In genomic region chr1:156302911-156303749, GRCm38 (mm10) we compare ENCODE assay signal across 8 mouse cellular contexts. TPM values are rescaled to one million over a fixed set of nuclear protein-coding genes. Genes with fewer than 3 reads are reported as not detected.
A peak's percentile ranks its signal among the peaks of the same experiment; 100 is the strongest.
DNase-seq lines count a peak whose midpoint lies in the region; ATAC-seq lines count a peak whose summit lies in the region.

TSS of gene Tdrd5 (minus strand) at chr1:156303664.

- peak within 1 kb of the TSS; percentile 63 for H3K9ac ChIP-seq in hindbrain, embryonic 12.5 days
- H3K9ac ChIP-seq in midbrain, embryonic 11.5 days (ENCODE audit: low read length), result peak within 1 kb of the TSS; percentile 53
- peak within 1 kb of the TSS; percentile 63 for H3K9ac ChIP-seq in stomach, embryonic 16.5 days (ENCODE audit: low read length)

- peak within 1 kb of the TSS; percentile 97 for H3K4me2 ChIP-seq in hindbrain, embryonic 12.5 days (replicated peaks)
- peak within 1 kb of the TSS; percentile 99 for H3K4me2 ChIP-seq in midbrain, embryonic 11.5 days
- H3K4me2 ChIP-seq in stomach, embryonic 16.5 days (ENCODE audit: low read depth, low read length), result peak within 1 kb of the TSS; percentile 99

- H3K4me1 ChIP-seq in hindbrain, embryonic 12.5 days, result no peaks in the 10 kb centered on the region
- H3K4me1 ChIP-seq in midbrain, embryonic 11.5 days (ENCODE audit: control insufficient read depth, insufficient read depth, low read length), result no peaks in the 10 kb centered on the region
- H3K4me1 ChIP-seq in stomach, embryonic 16.5 days (ENCODE audit: control insufficient read depth, insufficient read depth, low read length), result 0 out of 2 replicates have a peak, but pooled peaks cover 2% of the 10 kb centered on the region

- ATAC-seq in hindbrain, embryonic 12.5 days (ENCODE audit: low FRiP score), result peak; percentile 85
- peak; percentile 84 for ATAC-seq in midbrain, embryonic 11.5 days (ENCODE audit: low FRiP score)
- ATAC-seq in stomach, embryonic 16.5 days (ENCODE audit: insufficient read depth, low FRiP score), result peak; percentile 64

- peak within 1 kb of the TSS; percentile 63 for H3K4me3 ChIP-seq in hindbrain, embryonic 12.5 days
- peak within 1 kb of the TSS; percentile 69 for H3K4me3 ChIP-seq in midbrain, embryonic 11.5 days (ENCODE audit: low read depth, low read length)
- H3K4me3 ChIP-seq in stomach, embryonic 16.5 days (replicated peaks; ENCODE audit: low read length), result peak within 1 kb of the TSS; percentile 62

- no peak within 1 kb of the TSS for H3K27ac ChIP-seq in hindbrain, embryonic 12.5 days
- no peak within 1 kb of the TSS for H3K27ac ChIP-seq in midbrain, embryonic 11.5 days (ENCODE audit: low read depth, low read length)
- no peak within 1 kb of the TSS for H3K27ac ChIP-seq in stomach, embryonic 16.5 days (ENCODE audit: low read length)

- peak; percentile 14 for DNase-seq in adrenal gland, adult 2 months
- DNase-seq in adrenal gland, postnatal 4 days (ENCODE audit: low spot score in 2 of 2), result no peak
- DNase-seq in Muller cell, postnatal 12 days (ENCODE audit: inconsistent ontology term), result peak; percentile 38
- peak; percentile 52 for DNase-seq in embryo, embryonic 9.5 days (ENCODE audit: extremely low spot score)
- peak; percentile 34 to 56 for DNase-seq in left cerebral cortex, postnatal 14 days (ENCODE audit: low spot score in 2 of 2)
- peak; percentile 95 for DNase-seq in midbrain, embryonic 11.5 days (ENCODE audit: low spot score, missing footprints)

- H3K36me3 ChIP-seq in hindbrain, embryonic 12.5 days, result no peaks in the 10 kb centered on the region
- no peaks in the 10 kb centered on the region for H3K36me3 ChIP-seq in midbrain, embryonic 11.5 days (ENCODE audit: control insufficient read depth, insufficient read depth, low read length)
- no peaks in the 10 kb centered on the region for H3K36me3 ChIP-seq in stomach, embryonic 16.5 days (ENCODE audit: control insufficient read depth, insufficient read depth, low read length)

- H3K9me3 ChIP-seq in hindbrain, embryonic 12.5 days (replicated peaks), result no peaks in the 10 kb centered on the region
- no peaks in the 10 kb centered on the region for H3K9me3 ChIP-seq in midbrain, embryonic 11.5 days (ENCODE audit: control insufficient read depth, low read length)
- H3K9me3 ChIP-seq in stomach, embryonic 16.5 days (replicated peaks; ENCODE audit: control insufficient read depth, low read length), result no peaks in the 10 kb centered on the region

- peaks cover 53% of the 10 kb centered on the region for H3K27me3 ChIP-seq in hindbrain, embryonic 12.5 days
- H3K27me3 ChIP-seq in midbrain, embryonic 11.5 days (ENCODE audit: control insufficient read depth, insufficient read depth, low read length), result peaks cover 37% of the 10 kb centered on the region
- H3K27me3 ChIP-seq in stomach, embryonic 16.5 days (ENCODE audit: control insufficient read depth, insufficient read depth, low read length), result peaks cover 31% of the 10 kb centered on the region

- intact Hi-C loops in left cerebral cortex, postnatal 14 days (cut with DNase I), result no loop called here

- whole genome bisulfite sequencing in hindbrain, embryonic 12.5 days, result under 1% methylated on average over 70 of the region's 85 CpGs
- under 1% methylated on average over 76 of the region's 85 CpGs for WGBS in midbrain, embryonic 11.5 days
- under 1% methylated on average over 85 of the region's 85 CpGs for WGBS in stomach, embryonic 16.5 days

RNA-seq across cellular contexts. Expression of gene Tdrd5, which starts in this region (rescaled TPM):
- total RNA-seq in adrenal gland, adult 2 months (2021), result under 1 TPM in 1 of 2 experiments, not detected in 1; 0.72 TPM
- not detected in 2 replicates for polyA plus RNA-seq in adrenal gland, adult 2 months (2012; rRNA removed)
- under 1 TPM; 0.08 to 0.90 TPM for total RNA-seq in adrenal gland, postnatal 4 days (2021)
- 0.16 and 0.34 TPM in 2 replicates for polyA plus RNA-seq in hindbrain, embryonic 12.5 days (2016; fragmentation: Nextera tagmentation; extraction: Ambion mirVana)
- total RNA-seq in left cerebral cortex, postnatal 14 days (2021), result 1 to 10 TPM; 2.1 to 2.6 TPM
- 0.37 TPM in 1 of 2 replicates, not detected in the other for polyA plus RNA-seq in midbrain, embryonic 11.5 days (2014; fragmentation: Nextera tagmentation; extraction: Ambion mirVana)
- 0.55 and 0.62 TPM in 2 replicates for polyA plus RNA-seq in stomach, embryonic 16.5 days (2015; fragmentation: Nextera tagmentation; extraction: Ambion mirVana)

Comparison
In these comparisons a context has a peak if more than half of its experiments do, and no peak if none do; other contexts are left out.
1. Peak in DNase-seq in adrenal gland, adult 2 months; RNA of the gene not detected or under 1 TPM.
2. Peak in ATAC-seq, H3K4me3 ChIP-seq, H3K9ac ChIP-seq and H3K4me2 ChIP-seq in hindbrain, embryonic 12.5 days; RNA of the gene not detected or under 1 TPM.
3. Peak in DNase-seq, ATAC-seq, H3K4me3 ChIP-seq, H3K9ac ChIP-seq and H3K4me2 ChIP-seq in midbrain, embryonic 11.5 days; RNA of the gene not detected or under 1 TPM.
4. Peak in ATAC-seq, H3K4me3 ChIP-seq, H3K9ac ChIP-seq and H3K4me2 ChIP-seq in stomach, embryonic 16.5 days; RNA of the gene not detected or under 1 TPM.
5. DNase-seq: peak in Muller cell, postnatal 12 days (single experiment), embryo, embryonic 9.5 days (single experiment) and left cerebral cortex, postnatal 14 days (2 of 2); none in adrenal gland, postnatal 4 days (0 of 2).
6. Peak in every context shown above with its lines, with median percentiles within 50 percentile points of each other: ATAC-seq, H3K4me2 ChIP-seq, H3K4me3 ChIP-seq and H3K9ac ChIP-seq.